Mouse (Mus musculus): ENCODE data around the gene Sprr2i.

DNA sequence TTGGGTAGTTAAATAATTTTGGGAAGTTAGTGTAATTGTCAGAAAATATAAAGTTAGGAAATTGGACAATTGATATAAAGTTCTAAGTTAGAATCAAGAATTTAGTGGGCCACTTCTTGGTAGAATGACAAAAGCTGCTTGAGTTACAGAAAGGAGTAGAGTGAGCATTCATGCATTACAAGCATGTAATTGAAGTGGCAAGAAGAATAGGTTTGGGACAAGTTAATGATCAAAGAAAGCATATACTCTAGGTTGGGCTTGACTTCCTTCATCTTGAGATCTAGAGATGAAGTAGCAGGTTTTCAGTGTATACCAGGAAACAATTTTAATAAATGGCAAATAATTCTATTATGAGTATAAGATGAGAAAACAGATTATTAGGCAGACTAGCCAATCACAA lies 46.2 kb upstream of the Sprr2i start:
- TF ChIP-seq CTCF (IDR thresholded peaks at IDR 0.05; ENCODE audit: low read depth) (no peak), EP300 (optimal IDR thresholded peaks at IDR 0.05) (no peak)
